Mouse (Mus musculus) forebrain, embryonic 11.5 days (tissue): ENCODE data around the gene Epha4. TPM values are rescaled to one million over a fixed set of nuclear protein-coding genes. Genes with fewer than 3 reads are reported as not detected.
A peak's percentile ranks its signal among the peaks of the same experiment; 100 is the strongest.

ENCODE experiments used
- ATAC-seq: fragments of 200-750 bp; cut with Nextera tagmentation; replicated peaks from 2 replicates; pipeline ENCODE4 v1.8.0; 2017; ENCODE audit warnings: moderate TSS enrichment; ENCODE audit not compliant: low FRiP score
- DNase-seq: peaks from one replicate; pipeline ENCODE4 v3.0.0-alpha.2; 2017; ENCODE audit warnings: low spot score
- H3K27ac ChIP-seq: fragments of 300-500 bp; sonication (generic); 2 replicates; pipeline ENCODE4 v1.5.1; 2014; ENCODE audit warnings: low read depth, low read length
- H3K27me3 ChIP-seq: fragments of 300-500 bp; sonication (generic); 2 replicates; pipeline ENCODE4 v1.6.1; 2014; ENCODE audit warnings: mild to moderate bottlenecking, low read length, mixed read lengths; ENCODE audit not compliant: control insufficient read depth, insufficient read depth
- H3K36me3 ChIP-seq: fragments of 300-500 bp; sonication (generic); 2 replicates; pipeline ENCODE4 v1.6.1; 2014; ENCODE audit warnings: mild to moderate bottlenecking, low read length, moderate library complexity, mixed read lengths; ENCODE audit not compliant: control insufficient read depth, insufficient read depth
- H3K4me1 ChIP-seq: fragments of 300-500 bp; sonication (generic); replicated peaks from 2 replicates; pipeline ENCODE4 v1.6.1; 2014; ENCODE audit warnings: low read length, mixed read lengths; ENCODE audit not compliant: control insufficient read depth, insufficient read depth
- H3K4me2 ChIP-seq: fragments of 300-500 bp; sonication (generic); 2 replicates; pipeline ENCODE4 v1.6.1; 2014; ENCODE audit warnings: low read depth, mild to moderate bottlenecking, low read length, moderate library complexity, mixed read lengths; ENCODE audit not compliant: severe bottlenecking
- H3K4me3 ChIP-seq: fragments of 300-500 bp; sonication (generic); 2 replicates; pipeline ENCODE4 v1.5.1; 2014; ENCODE audit warnings: low read depth, low read length
- H3K9ac ChIP-seq: fragments of 300-500 bp; sonication (generic); 2 replicates; pipeline ENCODE4 v1.6.1; 2014; ENCODE audit warnings: low read length
- H3K9me3 ChIP-seq: fragments of 300-500 bp; sonication (generic); 2 replicates; pipeline ENCODE4 v1.6.1; 2016; ENCODE audit warnings: low read length, mixed read lengths; ENCODE audit not compliant: control insufficient read depth
- WGBS: fragments of 180-500 bp; shearing (Covaris S2); extraction: QIAGEN DNeasy Blood & Tissue Kit; methylation state at CpG from one replicate; pipeline ENCODE4 v1.1.7; 2014; 5-methylcytosine and 5-hydroxymethylcytosine counted together
- polyA plus RNA-seq: library from polyadenylated mRNA; unstranded; fragments of >200 nt; fragmentation: Nextera tagmentation; extraction: Ambion mirVana; gene quantifications from 2 replicates; pipeline ENCODE4 v1.2.1, GENCODE M21; 2014

Gene Epha4
- polyA plus RNA-seq, 1 experiment from 2014 or later = 38.4 TPM

- WGBS = 75% methylated on average over 3 of the region's 3 CpGs
- no peak for DNase-seq
- H3K9me3 ChIP-seq = no peaks in the 10 kb centered on the region
- no peak overlapping the region for H3K9ac ChIP-seq
- H3K4me3 ChIP-seq = no peak overlapping the region
- H3K4me1 ChIP-seq = peaks cover 5% of the 10 kb centered on the region; the same call in 1 of the 2 replicates
- H3K4me2 ChIP-seq = no peak overlapping the region
- H3K36me3 ChIP-seq = no peaks in the 10 kb centered on the region; the same call in 1 of the 2 replicates
- no peak overlapping the region for H3K27ac ChIP-seq
- no peaks in the 10 kb centered on the region for H3K27me3 ChIP-seq
- no peak for ATAC-seq
Measured at GRCm38 (mm10) chr1:77421081-77421480, 93.8 kb downstream of the Epha4 start.

- Histone ChIP-seq H3K9ac (no peak overlapping the region), H3K4me2 (no peak overlapping the region), H3K36me3 (no peaks in the 10 kb centered on the region), H3K27ac (no peak overlapping the region), H3K4me3 (no peak overlapping the region), H3K4me1 (peaks cover 5% of the 10 kb centered on the region; the same call in 1 of the 2 replicates), H3K27me3 (no peaks in the 10 kb centered on the region), H3K9me3 (no peaks in the 10 kb centered on the region)
- ATAC-seq (no peak), DNase-seq (no peak)
- 53% methylated on average over 2 of the region's 2 CpGs for WGBS
Measured at GRCm38 (mm10) chr1:77420348-77420747, 94.5 kb downstream of the Epha4 start.

DNA sequence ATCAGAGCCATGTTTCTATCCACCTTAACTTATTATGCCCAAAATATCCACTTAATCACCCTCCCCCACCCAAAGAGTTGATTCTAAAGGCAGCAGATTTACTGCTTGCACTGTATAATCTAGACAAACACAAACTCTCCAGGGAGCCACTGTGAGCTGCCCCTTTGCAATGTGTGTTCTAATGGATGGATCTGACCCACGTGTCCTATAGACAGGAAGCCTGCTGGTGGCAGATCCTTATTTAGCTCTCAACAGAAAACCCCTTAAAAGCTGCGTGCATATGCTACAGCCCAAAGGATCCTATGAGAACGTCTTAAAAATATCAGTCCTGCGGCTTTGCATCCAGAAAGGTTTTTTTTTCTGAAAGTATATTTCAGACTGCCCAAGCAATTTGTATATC, 98.0 kb downstream of the Epha4 start:
- H3K9me3 ChIP-seq = no peaks in the 10 kb centered on the region
- no peak for DNase-seq
- no peaks in the 10 kb centered on the region for H3K27me3 ChIP-seq
- H3K4me2 ChIP-seq = no peak overlapping the region
- no peaks in the 10 kb centered on the region for H3K36me3 ChIP-seq
- no peak for ATAC-seq
- H3K4me3 ChIP-seq = no peak overlapping the region
- peaks cover 5% of the 10 kb centered on the region; the same call in 1 of the 2 replicates for H3K4me1 ChIP-seq
- WGBS = 53% methylated on average over 4 of the region's 4 CpGs
- H3K9ac ChIP-seq = no peak overlapping the region
- no peak overlapping the region for H3K27ac ChIP-seq

- H3K4me1 ChIP-seq = no peaks in the 10 kb centered on the region; the same call in 1 of the 2 replicates
- WGBS = 35% methylated on average over 9 of the region's 9 CpGs
Measured at GRCm38 (mm10) chr1:77412871-77413669, 101.8 kb downstream of the Epha4 start.

DNA sequence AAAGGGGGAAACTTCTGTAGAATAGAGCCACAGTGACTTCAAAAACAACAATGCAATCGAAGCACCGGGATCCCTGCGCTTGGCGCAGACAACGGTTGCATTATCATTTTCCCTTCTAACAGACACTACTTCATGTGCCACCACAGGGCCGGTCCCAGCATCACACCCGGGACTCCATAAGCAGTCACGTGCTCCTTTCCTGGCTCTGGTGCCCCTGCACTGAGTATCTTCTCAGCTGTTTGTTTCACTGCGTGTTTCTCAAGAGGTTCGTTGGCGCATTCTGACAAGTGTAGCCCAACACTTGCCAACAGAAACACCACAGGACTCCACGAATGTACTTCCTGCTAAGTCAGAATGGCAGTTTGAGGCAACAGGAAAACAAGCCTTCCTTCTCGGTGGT, 102.6 kb downstream of the Epha4 start:
- Histone ChIP-seq H3K4me1 (no peaks in the 10 kb centered on the region; the same call in 1 of the 2 replicates), H3K36me3 (no peaks in the 10 kb centered on the region), H3K27me3 (no peaks in the 10 kb centered on the region), H3K9me3 (no peaks in the 10 kb centered on the region), H3K4me2 (no peak overlapping the region), H3K4me3 (no peak overlapping the region), H3K9ac (no peak overlapping the region), H3K27ac (no peak overlapping the region)
- no peak for DNase-seq
- 88% methylated on average over 13 of the region's 13 CpGs for WGBS
- no peak for ATAC-seq

More at GRCm38 (mm10) chr1:77412871-77413669, 101.8 kb downstream of the Epha4 start:
- Histone ChIP-seq H3K4me2 (no peak overlapping the region), H3K27me3 (no peaks in the 10 kb centered on the region), H3K27ac (no peak overlapping the region), H3K9ac (no peak overlapping the region), H3K9me3 (no peaks in the 10 kb centered on the region), H3K4me3 (no peak overlapping the region), H3K36me3 (no peaks in the 10 kb centered on the region)
- ATAC-seq = no peak
- DNase-seq = no peak

- H3K36me3 ChIP-seq = no peaks in the 10 kb centered on the region
- H3K4me2 ChIP-seq = no peak overlapping the region
- H3K27ac ChIP-seq = no peak overlapping the region
- H3K4me1 ChIP-seq = peaks cover 4% of the 10 kb centered on the region; the same call in 1 of the 2 replicates
- H3K27me3 ChIP-seq = no peaks in the 10 kb centered on the region
- no peak overlapping the region for H3K9ac ChIP-seq
- ATAC-seq (no peak), DNase-seq (no peak)
- WGBS = 96% methylated on average over 4 of the region's 4 CpGs
- H3K9me3 ChIP-seq = no peaks in the 10 kb centered on the region
- no peak overlapping the region for H3K4me3 ChIP-seq
Measured at GRCm38 (mm10) chr1:77411222-77411621, 103.7 kb downstream of the Epha4 start.

- Histone ChIP-seq H3K36me3 (no peaks in the 10 kb centered on the region), H3K27ac (no peak overlapping the region), H3K4me2 (no peak overlapping the region), H3K27me3 (no peaks in the 10 kb centered on the region), H3K4me1 (peaks cover 4% of the 10 kb centered on the region; the same call in 1 of the 2 replicates), H3K9me3 (no peaks in the 10 kb centered on the region), H3K4me3 (no peak overlapping the region), H3K9ac (no peak overlapping the region)
- DNase-seq = no peak
- 79% methylated on average over 2 of the region's 2 CpGs for WGBS
- no peak for ATAC-seq
Measured at GRCm38 (mm10) chr1:77410716-77411115, 104.2 kb downstream of the Epha4 start.

- WGBS = 66% methylated on average over 3 of the region's 3 CpGs
Measured at GRCm38 (mm10) chr1:77410153-77410552, 104.7 kb downstream of the Epha4 start.

More at GRCm38 (mm10) chr1:77410153-77410552, 104.7 kb downstream of the Epha4 start:
- H3K9me3 ChIP-seq = no peaks in the 10 kb centered on the region
- no peaks in the 10 kb centered on the region for H3K36me3 ChIP-seq
- no peak overlapping the region for H3K27ac ChIP-seq
- H3K4me2 ChIP-seq = no peak overlapping the region
- peaks cover 4% of the 10 kb centered on the region; the same call in 1 of the 2 replicates for H3K4me1 ChIP-seq
- ATAC-seq (0 out of 2 replicates have a peak, but pooled peaks have one; percentile 18), DNase-seq (no peak)
- no peak overlapping the region for H3K9ac ChIP-seq
- no peak overlapping the region for H3K4me3 ChIP-seq
- H3K27me3 ChIP-seq = no peaks in the 10 kb centered on the region
